Mouse (Mus musculus): Measurements from ENCODE around the gene Primpol.

DNA sequence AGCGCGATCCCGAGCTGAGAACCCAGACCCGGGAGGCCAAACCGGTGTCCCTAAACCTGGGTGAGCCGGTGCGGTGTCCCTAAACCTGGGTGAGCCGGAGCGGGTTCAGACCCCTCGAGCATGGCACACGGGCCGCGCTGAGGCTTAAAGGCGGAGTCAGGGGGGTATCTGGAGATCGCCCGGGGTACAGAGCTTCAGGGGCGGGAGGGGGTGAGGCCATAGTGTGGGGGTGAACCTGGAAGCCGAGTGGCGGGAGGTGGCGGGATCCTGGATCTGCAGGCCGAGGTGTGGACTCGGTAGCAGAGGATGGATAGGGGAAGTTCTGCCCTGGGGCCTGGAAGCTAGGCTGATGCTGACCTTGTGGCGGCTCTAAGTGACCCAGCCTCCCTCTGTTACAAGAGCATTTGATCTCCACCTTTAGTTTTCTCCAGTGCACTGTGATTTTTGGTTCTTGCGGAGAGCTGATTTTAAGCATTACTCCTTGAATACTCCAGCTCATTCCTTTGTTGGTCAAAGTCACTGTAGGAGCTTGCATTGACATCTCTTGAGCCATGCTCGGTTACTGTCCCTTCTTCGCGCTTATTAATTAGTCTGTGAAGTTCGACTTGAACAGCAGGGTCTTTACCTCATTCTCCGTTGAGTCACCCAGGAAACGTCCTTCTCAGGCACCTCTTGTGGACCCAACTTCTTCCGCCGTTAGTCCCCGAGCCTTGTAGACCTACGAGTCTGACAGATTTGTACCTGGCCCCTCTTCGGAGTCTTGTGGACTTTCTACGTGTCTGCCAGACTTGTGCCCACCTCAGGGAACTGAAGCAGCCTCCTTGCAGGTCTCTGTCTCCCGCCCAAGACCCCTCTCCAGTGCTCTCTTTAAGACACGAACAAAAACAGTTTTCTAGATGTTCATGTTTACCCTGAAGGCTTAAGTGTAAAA is 943 bp upstream of the Primpol start:
- TF ChIP-seq POLR2A (IDR thresholded peaks at IDR 0.05; ENCODE audit: control insufficient read depth, extremely low read depth, insufficient read depth, low read length, poor library complexity) (no peak), CTCF (IDR thresholded peaks at IDR 0.05; ENCODE audit: borderline replicate concordance, control insufficient read depth, extremely low read depth, insufficient read depth, low read length, poor library complexity) (no peak)
